Mouse (Mus musculus) heart, adult 2 months (tissue): Measurements from ENCODE around the gene Rps27. TPM values are rescaled to one million over a fixed set of nuclear protein-coding genes. Genes with fewer than 3 reads are reported as not detected.
A peak's percentile ranks its signal among the peaks of the same experiment; 100 is the strongest.

ENCODE experiments used
- DNase-seq, 2 experiments: peaks; one replicate each; pipeline ENCODE4 v3.0.0; 2021
- H3K27ac ChIP-seq: fragments of 200-600 bp; 2 replicates; pipeline ENCODE4 v1.8.1; 2022
- H3K27me3 ChIP-seq: fragments of 200-500 bp; 2 replicates; pipeline ENCODE4 v1.6.1; 2012; ENCODE audit warnings: mild to moderate bottlenecking, low read length, inconsistent platforms, mixed read lengths; ENCODE audit not compliant: control insufficient read depth, insufficient read depth
- H3K36me3 ChIP-seq: fragments of 200-500 bp; 2 replicates; pipeline ENCODE4 v1.6.1; 2012; ENCODE audit warnings: low read length, inconsistent platforms; ENCODE audit not compliant: control insufficient read depth, insufficient read depth
- H3K4me1 ChIP-seq: fragments of 200-500 bp; 2 replicates; pipeline ENCODE4 v1.6.1; 2011; ENCODE audit warnings: low read length; ENCODE audit not compliant: control insufficient read depth, insufficient read depth
- H3K4me3 ChIP-seq: fragments of 200-600 bp; 2 replicates; pipeline ENCODE4 v1.8.1; 2022
- H3K79me2 ChIP-seq: fragments of 200-500 bp; replicated peaks from 2 replicates; pipeline ENCODE4 v1.6.1; 2012; ENCODE audit warnings: mild to moderate bottlenecking, inconsistent platforms, low read length, moderate library complexity, mixed read lengths; ENCODE audit not compliant: control insufficient read depth, insufficient read depth
- H3K9ac ChIP-seq: fragments of 200-500 bp; 2 replicates; pipeline ENCODE4 v1.6.1; 2012; ENCODE audit warnings: low read depth, mild to moderate bottlenecking, control low read depth, inconsistent platforms, low read length, mixed read lengths
- CTCF ChIP-seq: fragments of 200-600 bp; IDR thresholded peaks from 2 replicates; pipeline ENCODE4 v1.8.1; 2022; ENCODE audit warnings: antibody characterized with exemption, mild to moderate bottlenecking, moderate library complexity
- EP300 ChIP-seq: fragments of 200-500 bp; IDR thresholded peaks from 2 replicates; pipeline ENCODE4 v1.6.1; 2011; ENCODE audit warnings: low read depth, low read length, control low read depth; ENCODE audit not compliant: insufficient read depth
- POLR2A ChIP-seq: fragments of 200-500 bp; IDR thresholded peaks from 2 replicates; pipeline ENCODE4 v1.6.1; 2011; ENCODE audit warnings: mild to moderate bottlenecking, low read depth, low read length, control low read depth; ENCODE audit not compliant: insufficient read depth
- WGBS: fragments of 180-500 bp; shearing (Covaris S2); methylation state at CpG from one replicate; pipeline ENCODE4 v1.1.7; 2018; 5-methylcytosine and 5-hydroxymethylcytosine counted together
- intact Hi-C: fragments of 180-260 bp; cut with DNase I; formaldehyde crosslinking; loops from one replicate; pipeline ENCODE4 v1.15.1; 2025
- polyA plus RNA-seq: library from polyadenylated mRNA; depleted of rRNA; stranded (reverse); fragments of >200 nt; gene quantifications from 2 replicates; pipeline ENCODE4 v1.2.3, GENCODE M21; 2012
- total RNA-seq, 2 experiments: library from RNA; stranded (reverse); gene quantifications; 2 replicates each; pipeline ENCODE4 v1.2.3; 2021

Gene Rps27
- total and polyA plus RNA-seq, 3 experiments = 696 to 1,280 (median 1,040) TPM

GRCm38 (mm10) chr3:90213956-90214684, 669 bp upstream of the Rps27 start:
- Histone ChIP-seq H3K27me3 (no peaks in the 10 kb centered on the region), H3K79me2 (peaks cover 2% of the 10 kb centered on the region; the same call in 1 of the 2 replicates), H3K4me1 (peaks cover 8% of the 10 kb centered on the region), H3K4me3 (peak overlapping the region; percentile 98), H3K27ac (peak overlapping the region; percentile 96), H3K9ac (0 out of 2 replicates have a peak overlapping the region, but pooled peaks have one; percentile 11), H3K36me3 (peaks cover 25% of the 10 kb centered on the region)
- 14% methylated on average over 12 of the region's 12 CpGs for WGBS
- peak in 1 of 2 experiments; percentile 31 for DNase-seq
- no peak for TF ChIP-seq POLR2A
- intact Hi-C loops = loop anchor here (5.0 kb wide), 1 partner anchor 53 kb away; the partner anchor contains the start of gene Dennd4b

GRCm38 (mm10) chr3:90212723-90213122, 728 bp downstream of the Rps27 start:
- intact Hi-C loops = loop anchor here (5.0 kb wide), 1 partner anchor 55 kb away; the partner anchor contains the start of gene Dennd4b
- WGBS = 7% methylated on average over 5 of the region's 5 CpGs
- peak overlapping the region; percentile 96 for H3K27ac ChIP-seq
- H3K27me3 ChIP-seq = no peaks in the 10 kb centered on the region
- DNase-seq = no peak
- H3K79me2 ChIP-seq = peaks cover 2% of the 10 kb centered on the region; the same call in 1 of the 2 replicates
- peaks cover 8% of the 10 kb centered on the region for H3K4me1 ChIP-seq
- H3K36me3 ChIP-seq = peaks cover 25% of the 10 kb centered on the region
- H3K9ac ChIP-seq = peak overlapping the region; percentile 22
- H3K4me3 ChIP-seq = peak overlapping the region; percentile 98
- TF ChIP-seq EP300 (no peak), CTCF (no peak), POLR2A (no peak)

- no peak for TF ChIP-seq CTCF
- no peak for TF ChIP-seq EP300
- no peak for TF ChIP-seq POLR2A
- H3K79me2 ChIP-seq = peaks cover 2% of the 10 kb centered on the region; the same call in 1 of the 2 replicates
- no peaks in the 10 kb centered on the region for H3K27me3 ChIP-seq
- peaks cover 8% of the 10 kb centered on the region for H3K4me1 ChIP-seq
- no peak for DNase-seq
- peak overlapping the region; percentile 98 for H3K4me3 ChIP-seq
- WGBS = 39% methylated on average over 13 of the region's 13 CpGs
- H3K36me3 ChIP-seq = peaks cover 25% of the 10 kb centered on the region
- peak overlapping the region; percentile 34; the same call in 1 of the 2 replicates for H3K9ac ChIP-seq
- H3K27ac ChIP-seq = no peak overlapping the region
- intact Hi-C loops = loop anchor here (5.0 kb wide), 1 partner anchor 56 kb away; the partner anchor contains the start of gene Dennd4b
Observed at GRCm38 (mm10) chr3:90211475-90212398, 1.7 kb downstream of the Rps27 start.

- H3K79me2 ChIP-seq = peaks cover 2% of the 10 kb centered on the region; the same call in 1 of the 2 replicates
- TF ChIP-seq EP300 = no peak
- peak; percentile 20; the same call in 1 of the 2 replicates for TF ChIP-seq POLR2A
- H3K4me1 ChIP-seq = peaks cover 8% of the 10 kb centered on the region
- no peak overlapping the region for H3K4me3 ChIP-seq
- H3K36me3 ChIP-seq = peaks cover 25% of the 10 kb centered on the region
- intact Hi-C loops = loop anchor here (5.0 kb wide), 1 partner anchor 57 kb away; the partner anchor contains the start of gene Dennd4b
- DNase-seq = no peak
- no peak overlapping the region for H3K9ac ChIP-seq
- H3K27me3 ChIP-seq = no peaks in the 10 kb centered on the region
- WGBS = 88% methylated on average over 5 of the region's 5 CpGs
- H3K27ac ChIP-seq = no peak overlapping the region
Observed at GRCm38 (mm10) chr3:90209908-90210566, 3.4 kb downstream of the Rps27 start.

- no peaks in the 10 kb centered on the region for H3K27me3 ChIP-seq
- no peak overlapping the region for H3K9ac ChIP-seq
- peaks cover 2% of the 10 kb centered on the region; the same call in 1 of the 2 replicates for H3K79me2 ChIP-seq
- no peak for TF ChIP-seq EP300
- TF ChIP-seq POLR2A = peak; percentile 25; the same call in 1 of the 2 replicates
- DNase-seq = no peak
- H3K4me3 ChIP-seq = no peak overlapping the region
- H3K4me1 ChIP-seq = peaks cover 6% of the 10 kb centered on the region
- intact Hi-C loops = no loop called here
- peaks cover 23% of the 10 kb centered on the region for H3K36me3 ChIP-seq
- 87% methylated on average over 2 of the region's 2 CpGs for WGBS
- H3K27ac ChIP-seq = no peak overlapping the region
Observed at GRCm38 (mm10) chr3:90208662-90209061, 4.8 kb downstream of the Rps27 start.
